Mouse (Mus musculus) gastrocnemius, adult 2 months (tissue): ENCODE data around the gene Pfkm. TPM values are rescaled to one million over a fixed set of nuclear protein-coding genes. Genes with fewer than 3 reads are reported as not detected.

Experiments
- DNase-seq: peaks from one replicate; pipeline ENCODE4 v3.0.0; 2022
- H3K27ac ChIP-seq: fragments of 200-600 bp; 2 replicates; pipeline ENCODE4 v1.8.1; 2022; ENCODE audit warnings: mild to moderate bottlenecking
- H3K4me3 ChIP-seq: fragments of 200-600 bp; 2 replicates; pipeline ENCODE4 v1.8.1; 2022; ENCODE audit warnings: mild to moderate bottlenecking, moderate library complexity
- CTCF ChIP-seq: fragments of 200-600 bp; IDR thresholded peaks from 2 replicates; pipeline ENCODE4 v1.8.1; 2022; ENCODE audit warnings: antibody characterized with exemption, mild to moderate bottlenecking, moderate library complexity
- intact Hi-C: fragments of 180-260 bp; cut with DNase I; formaldehyde crosslinking; loops from one replicate; pipeline ENCODE4 v1.15.1; 2025
- long read RNA-seq, 2 experiments: library from polyadenylated mRNA; stranded (forward); transcript quantifications; one replicate each; pipeline ENCODE4 v2.0.0; 2021
- total RNA-seq, 2 experiments: library from RNA; stranded (reverse); gene quantifications; 2 replicates each; pipeline ENCODE4 v1.2.3; 2021

The Pfkm gene
- total RNA-seq, result 1,000 to 10,000 TPM; 2,669 to 2,908 TPM
- long read RNA-seq, experiment 1, transcript Pfkm-201 (23 exons, 2,879 nt), result major isoform, 441 of 4,627 reads
- long read RNA-seq, experiment 1, partial matches to known transcripts, result 4,042 of 4,627 reads
- long read RNA-seq, experiment 1, other reads (novel, unspliced or antisense), result 144 of 4,627 reads
- long read RNA-seq, experiment 2, transcript Pfkm-201 (23 exons, 2,879 nt), result major isoform, 523 of 4,431 reads
- long read RNA-seq, experiment 2, partial matches to known transcripts, result 3,773 of 4,431 reads
- long read RNA-seq, experiment 2, other reads (novel, unspliced or antisense), result 135 of 4,431 reads

GRCm38 (mm10) chr15:98092372-98093120 is at the start of gene Pfkm:
Gene Pfkm, plus strand, starts transcription at chr15:98092589.
- DNase-seq, result no peak
- H3K27ac ChIP-seq, result peak within 1 kb of the TSS; percentile 99
- no peak for TF ChIP-seq CTCF
- intact Hi-C loops, result loop anchor here (2.0 kb wide), 1 partner anchor 16 kb away; no protein-coding TSS in a partner anchor
- H3K4me3 ChIP-seq, result peak within 1 kb of the TSS; percentile 99

DNA sequence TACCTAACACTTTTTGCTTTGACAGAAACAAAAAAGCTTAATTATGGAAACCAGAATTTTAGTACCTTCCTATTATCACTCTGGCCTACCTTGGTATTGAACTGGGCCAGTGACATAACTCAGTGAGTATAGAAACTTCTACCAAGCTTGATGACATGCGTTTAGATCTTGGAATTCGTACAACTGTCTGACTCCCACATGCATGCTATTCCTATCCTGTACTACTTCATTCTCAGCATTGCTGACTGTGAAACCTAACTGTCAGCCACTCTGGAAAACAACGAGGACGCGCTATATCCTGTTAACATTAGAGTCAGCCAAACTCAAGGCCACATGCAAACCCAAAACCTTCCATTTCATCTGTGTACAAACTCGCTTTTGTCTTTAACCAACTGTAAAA is 48.4 kb upstream of the Pfkm start:
- intact Hi-C loops, result no loop called here
- no peak for DNase-seq

GRCm38 (mm10) chr15:98044387-98044786 is 48.0 kb upstream of the Pfkm start:
- peak; percentile 23; the same call in 1 of the 2 replicates for TF ChIP-seq CTCF
- no peak for DNase-seq
- H3K4me3 ChIP-seq, result no peak overlapping the region
- no peak overlapping the region for H3K27ac ChIP-seq
- intact Hi-C loops, result no loop called here

More for the DNA sequence above, 48.4 kb upstream of the Pfkm start:
- no peak overlapping the region for H3K4me3 ChIP-seq
- no peak overlapping the region for H3K27ac ChIP-seq
- TF ChIP-seq CTCF, result no peak

GRCm38 (mm10) chr15:98048918-98049700 is 43.3 kb upstream of the Pfkm start:
- TF ChIP-seq CTCF, result no peak
- intact Hi-C loops, result no loop called here
- no peak for DNase-seq
- no peak overlapping the region for H3K27ac ChIP-seq
- H3K4me3 ChIP-seq, result no peak overlapping the region

GRCm38 (mm10) chr15:98051685-98052084 is 40.7 kb upstream of the Pfkm start:
- intact Hi-C loops, result no loop called here
- TF ChIP-seq CTCF, result no peak
- Histone ChIP-seq H3K27ac (peak overlapping the region; percentile 28; the same call in 1 of the 2 replicates), H3K4me3 (no peak overlapping the region)
- no peak for DNase-seq

- Histone ChIP-seq H3K27ac (no peak overlapping the region), H3K4me3 (no peak overlapping the region)
- DNase-seq, result no peak
- intact Hi-C loops, result no loop called here
- TF ChIP-seq CTCF, result peak; percentile 62
These were observed 37.1 kb upstream of the Pfkm start for GRCm38 (mm10) chr15:98055246-98055645.

GRCm38 (mm10) chr15:98065881-98066280 is 26.5 kb upstream of the Pfkm start:
- peak; percentile 55 for DNase-seq
- Histone ChIP-seq H3K4me3 (no peak overlapping the region), H3K27ac (no peak overlapping the region)
- intact Hi-C loops, result no loop called here
- TF ChIP-seq CTCF, result no peak

- Histone ChIP-seq H3K4me3 (no peak overlapping the region), H3K27ac (no peak overlapping the region)
- no peak for TF ChIP-seq CTCF
- intact Hi-C loops, result no loop called here
- no peak for DNase-seq
These were observed 25.8 kb upstream of the Pfkm start for GRCm38 (mm10) chr15:98066602-98067001.

DNA sequence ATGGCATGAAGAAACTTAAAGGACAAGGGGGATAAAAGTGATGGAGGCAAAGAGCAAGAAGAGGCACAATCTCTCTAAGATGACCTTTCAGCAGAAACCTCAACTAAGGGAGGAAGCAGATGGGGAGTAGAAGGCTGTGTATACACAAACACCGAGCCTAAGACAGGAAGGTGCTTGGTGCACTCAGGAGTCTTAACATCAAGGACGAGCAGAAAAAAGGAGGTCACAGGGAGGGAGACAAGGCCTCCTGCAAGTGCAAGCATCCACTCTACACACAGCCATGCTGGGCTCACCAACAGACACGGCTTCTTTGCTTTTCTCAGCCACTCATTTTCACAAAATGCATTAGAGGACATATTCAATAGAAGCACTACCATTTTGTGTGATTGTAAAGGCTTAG is 24.9 kb upstream of the Pfkm start:
- intact Hi-C loops, result no loop called here
- TF ChIP-seq CTCF, result no peak
- no peak overlapping the region for H3K4me3 ChIP-seq
- H3K27ac ChIP-seq, result no peak overlapping the region
- no peak for DNase-seq

GRCm38 (mm10) chr15:98068506-98068905 is 23.9 kb upstream of the Pfkm start:
- H3K4me3 ChIP-seq, result no peak overlapping the region
- DNase-seq, result no peak
- H3K27ac ChIP-seq, result no peak overlapping the region
- TF ChIP-seq CTCF, result no peak
- intact Hi-C loops, result no loop called here

- TF ChIP-seq CTCF, result peak; percentile 10; the same call in 1 of the 2 replicates
- DNase-seq, result no peak
- no peak overlapping the region for H3K4me3 ChIP-seq
- no peak overlapping the region for H3K27ac ChIP-seq
- intact Hi-C loops, result no loop called here
These were observed 22.7 kb upstream of the Pfkm start for GRCm38 (mm10) chr15:98069566-98070245.

- TF ChIP-seq CTCF, result no peak
- no peak overlapping the region for H3K27ac ChIP-seq
- no peak for DNase-seq
- intact Hi-C loops, result no loop called here
- no peak overlapping the region for H3K4me3 ChIP-seq
These were observed 22.0 kb upstream of the Pfkm start for GRCm38 (mm10) chr15:98070376-98070775.
